Mouse (Mus musculus): ENCODE data around the gene Mef2c.

DNA sequence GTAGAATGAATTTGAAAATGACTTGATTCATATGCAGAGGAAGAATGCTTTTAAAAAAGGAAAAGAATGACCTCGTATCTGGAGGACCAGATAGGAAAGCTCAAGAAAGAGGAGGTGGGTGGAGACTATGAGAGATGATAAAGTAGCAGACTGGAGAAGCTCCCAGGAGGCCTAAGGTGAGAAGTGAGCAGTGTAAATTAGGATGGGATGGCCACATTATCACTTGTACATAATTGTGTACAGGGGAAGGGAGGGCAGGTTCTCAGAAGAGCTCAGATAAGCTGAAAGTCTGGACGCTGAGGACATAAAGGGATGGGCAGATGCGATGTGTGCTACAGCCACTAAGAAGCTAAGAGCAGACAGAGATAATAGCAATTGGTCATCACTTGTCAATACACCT lies 124.3 kb downstream of the Mef2c start:
- TF ChIP-seq CTCF (IDR thresholded peaks at IDR 0.05; ENCODE audit: borderline replicate concordance, insufficient read depth, low read depth, low read length) (no peak), POLR2A (IDR thresholded peaks at IDR 0.05; ENCODE audit: borderline replicate concordance, insufficient read depth, low read length) (no peak)
